Mouse (Mus musculus) thymus, adult 18-20 months (tissue): ENCODE measurements around the gene Tmcc1.
"Not testable (repeated sequence)": the region's sequence is repeated elsewhere in the genome, so short reads cannot be mapped to it uniquely, and the experiment has no call there.

Experiments used
- DNase-seq, 2 experiments: peaks; one replicate each; pipeline ENCODE4 v3.0.0; 2022; ENCODE audit warnings: mixed read lengths in 2 of 2

The Tmcc1 gene

DNA sequence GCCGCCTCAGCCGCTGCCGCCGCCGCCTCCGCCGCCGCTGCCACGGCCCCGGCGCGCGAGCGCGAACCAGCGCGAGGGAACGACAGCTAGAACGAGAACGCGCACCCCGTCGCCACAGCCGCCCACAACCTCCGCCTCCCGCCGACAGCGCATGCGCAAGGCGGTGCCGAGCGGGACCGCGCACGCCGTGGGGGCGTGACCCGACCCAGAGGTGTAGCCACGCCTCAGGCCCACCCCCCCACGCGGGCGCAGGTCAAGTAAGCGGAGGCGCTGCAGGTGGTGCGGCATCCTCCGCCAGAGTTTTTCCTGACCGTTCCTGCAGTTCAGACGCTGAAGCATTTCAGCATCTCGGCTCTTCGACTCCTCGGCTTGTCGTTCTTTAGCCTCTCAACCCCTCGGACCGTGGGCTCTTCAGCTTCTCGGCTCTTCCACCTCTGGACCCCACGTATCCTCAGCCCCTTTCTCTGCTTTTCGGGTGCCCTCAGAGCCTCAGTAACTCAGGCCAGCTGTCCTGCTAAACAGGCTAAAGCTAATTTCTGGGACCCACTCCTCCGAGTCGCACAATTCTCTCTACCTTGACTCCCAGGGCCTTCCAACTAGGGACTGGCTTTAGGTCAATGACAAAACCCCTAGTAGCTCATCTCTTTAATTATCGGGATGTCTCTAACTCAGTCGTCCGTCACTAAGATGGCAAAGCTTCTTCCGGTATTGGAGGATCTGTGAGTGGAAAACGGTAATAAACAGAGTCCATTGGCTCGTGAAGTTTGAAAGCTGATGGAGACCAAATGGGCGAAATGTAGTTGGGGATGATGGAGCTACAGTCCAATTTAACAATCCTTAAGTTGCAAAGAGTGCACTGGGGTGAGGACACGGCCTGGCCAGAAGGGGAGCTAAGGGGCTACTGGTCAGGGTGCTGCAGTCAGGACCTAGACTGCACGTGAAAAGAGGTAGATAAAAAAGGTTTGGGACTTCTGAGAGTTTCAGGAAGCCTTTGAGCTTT, at the start of gene Tmcc1:
Gene Tmcc1 (minus strand): TSS at position 93 of the 1,000 bp plus-strand sequence.
- DNase-seq: peak; percentile 97 to 98

- DNase-seq: no peak
Measured at GRCm38 (mm10) chr6:116240371-116240770, 47.1 kb upstream of the Tmcc1 start.

DNA sequence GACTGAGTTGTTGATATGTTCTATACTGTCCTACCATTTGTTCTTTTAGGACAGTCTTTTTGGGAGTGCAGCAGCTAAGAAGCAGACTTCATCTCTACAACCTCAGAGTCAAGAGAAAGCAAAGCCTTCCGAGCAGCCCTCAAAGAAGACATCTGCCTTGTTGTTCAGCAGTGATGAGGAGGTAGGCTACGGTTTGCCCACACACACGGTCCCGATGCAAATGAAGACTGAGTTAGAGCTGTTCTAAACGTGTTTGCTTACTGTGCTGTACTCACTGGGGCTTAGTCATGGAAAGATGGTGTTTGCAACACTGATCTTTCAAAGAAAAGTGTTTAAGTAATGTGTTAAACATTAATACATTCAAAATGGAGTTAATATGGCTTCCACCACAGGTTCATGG, 44.8 kb upstream of the Tmcc1 start:
- no peak for DNase-seq

- no peak for DNase-seq
Measured at GRCm38 (mm10) chr6:116235336-116235735, 42.0 kb upstream of the Tmcc1 start.

GRCm38 (mm10) chr6:116234821-116235220, 41.5 kb upstream of the Tmcc1 start:
- not testable (repeated sequence) for DNase-seq

DNA sequence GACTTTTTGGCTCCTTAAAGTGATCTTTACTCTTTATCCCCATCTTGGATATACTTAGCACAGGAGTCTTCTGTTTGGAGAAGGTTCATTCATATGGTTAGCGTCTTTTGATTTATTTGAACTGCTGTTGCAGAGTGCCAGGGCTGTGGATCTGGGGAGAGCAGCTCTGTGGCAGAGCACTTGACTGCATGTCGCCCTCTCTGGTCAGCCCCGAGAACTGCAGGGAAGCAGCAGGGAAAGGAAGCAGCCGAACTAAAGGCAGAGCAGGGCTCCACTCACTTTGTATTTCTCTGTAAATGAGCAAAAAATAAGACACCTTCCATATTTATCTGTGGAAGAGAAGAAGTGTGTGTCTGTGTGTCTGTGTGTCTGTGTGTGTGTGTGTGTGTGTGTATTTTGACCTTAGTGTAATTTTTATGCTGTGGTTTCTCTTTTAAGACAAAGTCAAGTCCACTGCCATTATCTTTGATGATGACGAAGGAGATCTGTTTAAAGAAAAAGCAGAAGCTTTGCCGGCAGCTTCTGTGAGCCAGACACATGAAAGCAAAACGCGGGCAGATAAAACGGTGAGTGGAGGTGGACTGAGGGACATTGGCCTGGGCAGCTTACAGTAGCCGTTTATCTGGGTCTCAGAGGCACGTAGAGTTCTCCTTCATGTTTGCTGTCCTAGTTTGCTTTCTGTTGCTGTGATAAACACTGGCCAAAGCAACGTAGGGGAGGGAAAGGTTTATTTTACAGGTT, 35.7 kb upstream of the Tmcc1 start:
- peak; percentile 18 to 22 for DNase-seq

DNA sequence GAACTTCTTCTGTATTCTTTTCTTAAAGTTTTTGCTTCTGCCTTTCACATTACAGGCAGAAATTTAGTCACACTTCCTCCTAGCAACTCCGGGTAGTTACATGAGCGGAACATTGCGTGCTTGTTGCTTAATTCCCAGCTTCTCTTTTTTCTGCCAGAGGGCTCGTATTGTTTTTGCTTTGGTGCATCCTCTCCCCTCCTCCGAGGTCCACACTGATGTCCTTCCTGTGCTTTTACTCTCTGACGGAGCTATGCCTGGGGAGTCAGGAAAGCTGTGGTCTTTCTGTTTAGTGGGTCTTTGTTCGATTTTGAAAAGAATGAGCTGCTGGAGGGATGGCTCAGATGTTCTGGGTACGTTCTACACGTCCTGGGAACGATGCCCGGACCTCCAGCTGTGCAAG, 34.5 kb upstream of the Tmcc1 start:
- no peak for DNase-seq

GRCm38 (mm10) chr6:116207729-116208534, 14.6 kb upstream of the Tmcc1 start, which contains the start of gene Washc2:
Washc2 (plus strand) TSS chr6:116208038.
- peak; percentile 84 to 88 for DNase-seq

DNA sequence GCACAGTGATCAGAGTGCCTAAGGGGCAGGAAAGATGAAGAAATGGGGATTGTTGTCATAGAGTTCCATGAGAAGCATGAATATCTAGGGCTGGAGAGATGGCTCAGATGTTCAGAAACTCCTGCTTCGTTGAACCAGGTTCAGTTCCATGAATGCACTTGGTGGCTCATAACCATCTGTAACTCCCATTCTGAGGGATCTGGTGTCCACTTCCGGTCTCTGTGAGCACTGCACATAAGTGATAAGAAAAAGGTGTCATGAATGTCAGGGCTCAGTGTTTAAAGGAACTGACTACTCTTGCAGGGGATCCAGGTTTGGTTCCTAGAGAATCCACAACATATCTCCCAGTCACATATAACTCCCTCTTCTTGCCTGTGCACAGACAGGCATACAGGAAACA, 6.4 kb upstream of the Tmcc1 start:
- no peak for DNase-seq

DNA sequence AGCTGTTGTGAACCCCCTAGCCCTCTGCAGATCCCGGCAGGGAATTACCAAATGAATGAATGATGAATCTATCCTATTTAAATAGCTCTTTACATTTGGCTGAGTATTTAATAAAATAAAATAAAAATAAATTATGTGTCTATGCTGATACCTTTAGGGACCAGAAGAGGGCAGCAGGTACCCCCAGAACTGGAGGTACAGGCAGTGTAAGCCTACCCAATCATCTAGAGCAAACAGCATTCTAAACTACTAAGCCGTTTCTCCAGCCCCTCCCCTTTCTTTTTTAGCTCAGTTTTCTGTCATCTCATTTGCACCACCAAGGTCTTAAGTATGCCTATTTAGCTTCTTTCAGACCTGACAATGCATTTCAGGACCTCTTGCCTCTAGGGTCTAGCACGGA, 4.9 kb upstream of the Tmcc1 start:
- no peak for DNase-seq

- DNase-seq: no peak
Measured at GRCm38 (mm10) chr6:116195811-116196210, 2.5 kb upstream of the Tmcc1 start.

- no peak for DNase-seq
Measured at GRCm38 (mm10) chr6:116192809-116193311, 426 bp downstream of the Tmcc1 start.

- DNase-seq: no peak
Measured at GRCm38 (mm10) chr6:116189417-116189816, 3.9 kb downstream of the Tmcc1 start.

DNA sequence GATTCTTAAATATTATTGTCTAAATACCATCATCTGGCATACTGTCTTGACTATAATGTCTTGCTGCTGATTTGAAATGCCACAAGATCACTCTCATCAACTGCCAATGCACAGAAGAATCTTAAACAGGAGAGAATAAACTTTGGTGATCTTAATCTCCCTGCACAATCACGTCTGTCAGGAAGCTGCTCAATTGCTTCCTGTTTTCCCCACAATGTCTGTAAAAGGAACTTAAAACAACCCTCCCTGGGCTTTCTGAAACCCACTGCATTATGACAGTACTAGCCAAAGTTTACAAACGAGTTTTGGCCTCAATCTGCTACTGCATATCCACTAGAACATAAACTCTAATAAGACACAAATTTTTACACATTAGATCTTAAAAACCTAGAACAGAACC, 6.8 kb downstream of the Tmcc1 start:
- no peak for DNase-seq

GRCm38 (mm10) chr6:116183509-116183908, 9.8 kb downstream of the Tmcc1 start:
- no peak for DNase-seq

GRCm38 (mm10) chr6:116180731-116181130, 12.6 kb downstream of the Tmcc1 start:
- DNase-seq: no peak

- no peak for DNase-seq
Measured at GRCm38 (mm10) chr6:116178376-116178775, 14.9 kb downstream of the Tmcc1 start.

DNA sequence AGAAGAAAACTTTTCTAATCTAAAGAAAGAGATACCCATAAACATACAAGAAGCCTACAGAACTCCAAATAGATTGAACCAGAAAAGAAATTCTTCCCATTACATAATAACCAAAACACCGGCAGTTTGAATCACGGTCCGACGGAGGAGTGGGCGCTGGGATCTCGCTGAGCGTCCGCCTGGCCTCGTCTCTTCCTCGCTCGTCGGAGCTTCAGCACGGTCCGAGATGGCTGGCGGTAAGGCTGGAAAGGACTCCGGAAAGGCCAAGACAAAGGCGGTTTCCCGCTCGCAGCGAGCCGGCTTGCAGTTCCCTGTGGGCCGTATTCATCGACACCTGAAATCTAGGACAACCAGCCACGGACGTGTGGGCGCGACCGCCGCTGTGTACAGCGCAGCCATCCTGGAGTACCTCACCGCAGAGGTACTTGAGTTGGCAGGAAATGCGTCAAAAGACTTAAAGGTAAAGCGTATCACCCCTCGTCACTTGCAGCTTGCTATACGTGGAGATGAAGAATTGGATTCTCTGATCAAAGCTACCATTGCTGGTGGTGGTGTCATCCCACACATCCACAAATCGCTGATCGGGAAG, 19.7 kb downstream of the Tmcc1 start:
- DNase-seq: not testable (repeated sequence)

- DNase-seq: no peak
Measured at GRCm38 (mm10) chr6:116166383-116166782, 26.9 kb downstream of the Tmcc1 start.

GRCm38 (mm10) chr6:116154854-116155624, 38.2 kb downstream of the Tmcc1 start:
- no peak for DNase-seq

GRCm38 (mm10) chr6:116147386-116147785, 45.9 kb downstream of the Tmcc1 start:
- no peak for DNase-seq
